Mouse (Mus musculus): ENCODE results near the gene Pfas.
"Not testable (repeated sequence)": the region's sequence is repeated elsewhere in the genome, so short reads cannot be mapped to it uniquely, and the experiment has no call there.

Pfas gene

GRCm38 (mm10) chr11:68970232-68970631 is 38.0 kb downstream of the Pfas start:
- no peak for DNase-seq (ENCODE audit: low spot score in 2 of 2)

DNA sequence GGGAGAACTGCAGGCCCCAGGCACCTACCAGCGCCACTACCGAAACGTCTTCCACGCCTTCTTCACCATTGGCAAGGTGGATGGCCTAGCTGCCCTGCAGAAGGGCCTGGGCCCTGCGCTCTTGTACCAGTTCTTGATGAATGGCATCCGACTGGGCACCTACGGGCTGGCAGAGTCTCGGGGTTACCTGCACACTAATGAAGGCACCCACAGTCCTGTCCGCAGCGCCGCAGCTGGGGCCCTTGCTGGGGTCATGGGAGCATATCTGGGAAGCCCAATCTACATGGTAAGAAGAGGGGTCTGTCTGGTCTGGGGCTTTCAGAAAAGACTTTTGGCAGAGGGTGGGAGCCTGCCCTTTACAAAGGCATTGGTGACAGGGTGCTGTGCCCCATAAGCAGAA is 39.5 kb downstream of the Pfas start:
- DNase-seq (ENCODE audit: low spot score in 2 of 2), result no peak

DNA sequence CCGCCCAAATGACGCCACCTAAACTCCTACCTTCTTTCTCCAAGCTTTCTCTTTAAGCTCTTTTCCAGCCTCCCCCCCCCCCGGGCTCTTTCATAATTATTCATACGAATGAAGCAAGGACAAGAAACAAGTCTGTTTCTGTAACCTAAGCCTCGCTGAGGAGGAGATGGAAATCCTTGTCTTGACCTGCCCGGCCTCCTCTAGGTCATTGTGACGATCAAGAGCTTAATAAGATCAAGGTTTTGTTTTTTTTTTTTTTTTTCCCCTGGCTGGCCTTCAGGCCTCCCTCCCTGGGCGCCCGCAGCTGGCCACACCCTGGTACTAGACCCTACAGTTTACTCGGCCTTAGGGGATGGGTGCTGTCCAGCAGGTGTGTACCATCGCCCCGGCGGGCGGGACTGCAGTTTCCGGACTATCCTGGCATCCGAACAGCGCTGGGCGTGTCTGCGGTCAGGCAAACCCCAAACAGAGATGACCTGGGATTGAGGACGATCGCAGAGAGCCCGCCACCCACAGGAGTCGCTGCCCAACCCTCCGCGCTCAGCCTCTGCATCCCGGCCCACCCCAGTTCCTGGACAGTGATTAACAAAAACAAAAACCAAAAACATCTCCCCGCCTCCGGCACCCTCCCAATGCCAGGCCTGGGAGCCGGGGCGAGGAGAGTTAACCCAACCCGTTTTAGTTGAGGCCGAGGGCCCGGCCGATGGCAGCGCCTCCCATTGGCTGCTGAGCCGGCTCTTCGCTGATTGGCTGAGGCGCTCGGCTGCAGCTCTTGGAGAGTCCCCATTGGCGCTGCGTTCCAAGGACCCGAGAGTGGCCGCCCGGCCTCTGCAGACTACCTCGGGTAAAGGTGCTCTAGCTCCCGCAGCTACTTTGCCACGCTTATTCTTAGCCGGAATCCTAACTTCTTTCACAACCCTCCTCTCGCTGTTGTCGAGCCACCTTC is 40.6 kb downstream of the Pfas start, which contains the start of gene Slc25a35:
Gene Slc25a35 (plus strand): TSS at position 795 of the 946 bp plus-strand sequence.
- DNase-seq (ENCODE audit: low spot score in 2 of 2), result peak; percentile 85 to 88

DNA sequence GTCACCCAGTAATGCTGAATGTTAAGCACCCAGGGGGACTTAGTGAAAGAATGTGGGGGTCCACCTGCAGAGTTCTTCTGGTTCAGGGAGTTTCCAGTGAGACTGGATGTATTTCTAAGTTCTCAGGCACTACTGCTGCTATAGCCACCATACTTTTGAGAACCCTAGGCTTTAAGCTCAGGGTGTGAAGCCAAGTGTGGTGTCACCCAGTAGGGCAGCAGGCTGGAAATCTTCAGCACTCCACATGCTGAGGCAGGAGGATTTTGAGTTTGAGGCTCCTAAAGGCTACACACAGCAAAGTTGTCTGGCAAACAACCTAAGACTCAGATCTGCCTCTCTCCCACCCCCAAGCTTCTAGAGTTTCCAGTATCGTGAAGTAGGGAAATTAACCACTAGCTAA is 41.7 kb downstream of the Pfas start:
- no peak for DNase-seq (ENCODE audit: low spot score in 2 of 2)

DNA sequence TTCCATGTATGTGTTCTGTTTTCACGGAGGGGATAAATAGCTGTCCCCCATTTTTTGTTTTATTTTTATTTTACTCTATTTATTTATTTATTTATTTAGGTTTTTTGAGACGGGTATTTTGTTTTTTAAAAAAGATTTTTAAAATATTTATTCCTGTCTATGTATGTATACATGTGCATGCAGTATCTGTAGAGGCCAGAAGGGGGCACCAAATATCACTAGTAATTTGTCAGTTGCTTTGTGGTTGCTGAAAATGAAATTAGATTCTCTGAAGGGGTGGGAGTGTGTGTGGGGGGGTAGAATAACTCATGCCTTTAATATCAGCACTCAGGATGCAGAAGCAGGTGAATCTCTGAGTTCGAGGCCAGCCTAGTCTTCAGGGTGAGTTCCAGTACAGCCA is 42.4 kb downstream of the Pfas start:
- no peak for DNase-seq (ENCODE audit: low spot score in 2 of 2)

- no peak for DNase-seq (ENCODE audit: low spot score in 2 of 2)
These were observed 43.2 kb downstream of the Pfas start for GRCm38 (mm10) chr11:68965050-68965449.

GRCm38 (mm10) chr11:68963405-68963804 is 44.9 kb downstream of the Pfas start:
- DNase-seq (ENCODE audit: low spot score in 2 of 2), result no peak

DNA sequence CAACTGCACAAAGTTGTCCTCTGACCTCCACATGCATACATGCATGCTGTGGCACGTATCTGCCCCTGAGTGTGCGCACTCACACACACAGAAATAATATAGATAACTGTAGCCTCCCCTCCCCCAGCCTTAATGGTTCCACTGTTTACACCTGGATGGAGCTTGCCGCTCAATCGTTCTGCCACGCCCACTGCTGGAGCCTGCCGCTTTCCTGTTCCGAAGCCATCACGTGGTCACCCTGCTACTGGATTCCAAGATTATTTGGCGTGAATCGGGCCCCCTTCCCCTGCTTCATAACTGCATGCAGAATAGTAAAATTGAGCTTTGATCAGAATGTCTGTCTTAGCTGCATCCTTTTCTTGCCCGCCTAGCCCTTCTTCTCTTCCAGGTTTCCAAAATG is 46.1 kb downstream of the Pfas start:
- not testable (repeated sequence) for DNase-seq (ENCODE audit: low spot score in 2 of 2)

- no peak for DNase-seq (ENCODE audit: low spot score in 2 of 2)
These were observed 46.7 kb downstream of the Pfas start for GRCm38 (mm10) chr11:68961596-68961995.

DNA sequence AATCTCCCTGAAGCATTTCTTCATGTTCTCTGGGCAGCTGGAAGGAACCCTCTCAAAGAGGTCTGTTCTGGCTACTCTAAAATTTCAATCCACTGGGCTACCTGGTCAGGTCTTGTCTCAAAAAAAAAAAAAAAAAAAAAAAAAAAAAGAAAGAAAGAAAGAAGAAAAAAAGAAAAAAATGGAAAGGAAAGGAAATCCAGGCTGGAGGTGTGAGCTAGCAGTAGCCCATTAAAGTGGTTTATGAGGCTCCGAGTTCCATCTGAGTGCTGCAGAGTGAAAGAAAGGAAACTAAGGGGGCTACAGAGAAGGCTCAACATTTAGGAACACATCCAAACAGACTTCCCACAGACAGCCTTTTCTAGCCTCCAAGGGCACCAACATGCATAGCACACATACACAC is 50.3 kb downstream of the Pfas start:
- DNase-seq (ENCODE audit: low spot score in 2 of 2), result no peak

- no peak for DNase-seq (ENCODE audit: low spot score in 2 of 2)
These were observed 51.0 kb downstream of the Pfas start, which contains the start of gene Arhgef15 for GRCm38 (mm10) chr11:68957308-68957707. Gene Arhgef15, minus strand, starts transcription at chr11:68957480.

DNA sequence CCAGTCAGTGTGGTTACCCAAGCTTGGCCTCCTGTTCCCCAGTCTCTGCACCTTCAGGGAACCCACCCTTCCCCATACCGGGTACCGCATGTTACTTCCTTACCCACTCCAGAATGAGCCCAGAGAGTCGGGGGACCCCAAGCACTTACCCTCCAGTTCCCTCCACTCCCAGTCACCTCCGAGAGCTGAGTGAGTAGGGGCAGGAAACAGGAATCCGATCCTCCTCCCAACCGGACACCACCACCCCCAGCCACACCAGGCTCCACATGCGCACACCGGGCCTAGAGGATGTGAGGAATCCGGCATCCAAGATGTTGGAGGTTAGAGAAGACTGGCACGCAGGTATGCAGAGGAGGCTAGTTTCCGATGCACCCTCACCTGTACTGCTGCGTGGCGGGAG is 51.6 kb downstream of the Pfas start:
- no peak for DNase-seq (ENCODE audit: low spot score in 2 of 2)

GRCm38 (mm10) chr11:68956107-68956506 is 52.2 kb downstream of the Pfas start:
- no peak for DNase-seq (ENCODE audit: low spot score in 2 of 2)

DNA sequence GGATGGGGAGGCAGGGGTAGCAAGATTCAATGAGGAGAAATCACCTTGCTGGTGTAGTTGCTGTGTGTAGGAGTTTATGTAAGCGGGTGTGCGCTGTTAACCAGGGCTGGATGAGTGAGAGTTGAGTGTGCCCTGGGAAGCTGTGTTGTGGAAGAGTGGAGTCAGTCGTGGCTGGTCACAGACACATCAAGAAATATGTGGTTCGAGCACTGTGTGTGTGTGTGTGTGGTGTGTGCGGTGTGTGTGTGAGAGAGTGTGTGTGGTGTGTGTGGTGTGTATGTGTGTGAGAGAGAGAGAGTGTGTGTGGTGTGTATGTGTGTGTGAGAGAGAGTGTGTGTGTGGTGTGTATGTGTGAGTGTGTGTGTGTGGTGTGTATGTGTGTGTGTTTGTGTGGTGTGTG is 52.8 kb downstream of the Pfas start:
- no peak for DNase-seq (ENCODE audit: low spot score in 2 of 2)

GRCm38 (mm10) chr11:68954408-68954807 is 53.9 kb downstream of the Pfas start:
- no peak for DNase-seq (ENCODE audit: low spot score in 2 of 2)

DNA sequence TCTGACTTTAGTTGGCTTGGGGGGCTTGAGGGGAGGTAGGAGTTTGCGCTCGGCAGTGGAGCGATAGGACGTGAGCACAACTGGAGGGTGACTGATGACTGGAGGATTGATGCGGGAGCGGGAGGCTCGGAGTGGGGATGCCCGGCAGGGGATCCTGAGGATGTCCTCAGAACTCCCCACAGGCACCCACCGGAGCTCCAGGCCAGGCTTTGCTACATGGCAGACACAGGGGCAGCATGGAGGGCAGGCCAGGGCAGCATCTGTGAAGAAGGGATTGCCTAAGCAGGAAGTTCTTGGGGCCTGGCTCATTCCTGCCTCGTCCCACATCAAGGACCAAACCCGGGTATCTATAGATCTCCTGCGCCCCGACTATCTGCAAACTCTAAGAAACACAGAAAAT is 54.4 kb downstream of the Pfas start:
- DNase-seq (ENCODE audit: low spot score in 2 of 2), result no peak

DNA sequence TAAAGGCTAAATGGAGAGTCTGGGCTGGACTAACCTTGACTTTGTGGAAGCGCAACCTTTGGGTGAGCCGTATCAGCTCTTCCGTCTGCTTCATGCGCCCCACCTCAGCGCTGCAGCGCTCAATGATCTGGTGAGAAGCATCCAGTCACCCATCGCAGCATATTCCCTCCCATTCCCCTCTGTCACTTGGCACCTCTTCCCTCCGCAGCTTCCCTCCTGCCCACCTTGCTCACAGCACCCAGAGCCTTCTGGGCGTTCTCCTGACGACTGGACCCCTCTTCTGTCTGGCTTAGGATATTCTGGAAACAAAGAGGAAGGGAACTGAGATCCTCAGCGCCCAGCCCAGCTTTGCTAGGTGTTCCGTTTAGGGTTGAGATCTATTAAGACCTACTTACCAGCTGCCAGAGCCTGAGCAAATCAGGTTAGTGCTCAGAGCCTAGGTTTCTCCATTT is 60.7 kb downstream of the Pfas start:
- no peak for DNase-seq (ENCODE audit: low spot score in 2 of 2)

DNA sequence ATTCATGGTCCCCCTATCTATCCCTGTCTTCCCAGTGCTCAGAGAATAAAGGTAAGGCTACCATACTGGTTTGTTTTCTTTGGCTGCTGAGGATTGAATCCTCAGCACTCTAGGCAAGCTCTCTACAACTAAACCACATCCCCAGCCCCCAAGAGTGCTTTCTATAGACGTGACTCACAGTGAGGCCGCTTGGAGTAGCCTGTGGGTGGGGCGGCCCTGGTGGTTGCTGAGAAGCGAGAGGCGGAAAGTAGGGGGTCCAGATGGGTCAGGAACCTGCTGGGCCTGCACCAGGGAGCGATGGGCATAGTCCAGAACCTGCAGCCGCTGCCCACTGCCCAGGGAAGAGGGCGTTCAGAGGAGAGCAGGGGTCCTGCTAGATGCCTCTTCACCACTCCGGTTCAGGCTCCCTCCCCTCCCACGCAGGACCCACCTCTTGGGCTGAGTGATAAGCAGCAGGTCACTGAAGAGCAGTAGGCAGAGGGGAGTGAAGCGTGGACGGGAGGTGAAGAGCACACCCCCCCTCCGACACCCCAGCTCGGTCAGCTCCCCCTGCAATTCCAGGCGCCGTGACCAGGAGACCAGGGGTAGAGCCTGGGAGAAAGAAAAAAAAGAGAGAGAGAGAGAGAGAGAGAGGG is 61.3 kb downstream of the Pfas start:
- DNase-seq (ENCODE audit: low spot score in 2 of 2), result no peak

DNA sequence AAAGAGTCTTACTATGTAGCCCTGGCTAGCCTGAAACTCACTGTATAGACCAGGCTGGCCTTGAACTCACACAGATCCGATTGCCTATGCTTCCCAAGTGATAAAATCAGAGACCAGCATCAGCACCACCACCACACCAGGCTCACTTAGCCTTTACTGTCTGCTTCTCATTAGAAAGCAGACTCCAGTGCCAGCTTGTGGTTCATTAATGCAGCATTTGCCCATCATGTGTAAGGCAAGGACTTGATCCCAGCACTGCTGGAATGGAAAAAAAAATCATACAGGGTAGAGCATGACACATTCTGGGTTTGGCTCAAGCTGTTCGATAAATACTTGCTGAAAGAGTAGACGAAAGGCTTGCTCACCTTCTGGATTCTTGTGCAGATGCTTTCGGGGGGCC is 62.3 kb downstream of the Pfas start:
- DNase-seq (ENCODE audit: low spot score in 2 of 2), result no peak

DNA sequence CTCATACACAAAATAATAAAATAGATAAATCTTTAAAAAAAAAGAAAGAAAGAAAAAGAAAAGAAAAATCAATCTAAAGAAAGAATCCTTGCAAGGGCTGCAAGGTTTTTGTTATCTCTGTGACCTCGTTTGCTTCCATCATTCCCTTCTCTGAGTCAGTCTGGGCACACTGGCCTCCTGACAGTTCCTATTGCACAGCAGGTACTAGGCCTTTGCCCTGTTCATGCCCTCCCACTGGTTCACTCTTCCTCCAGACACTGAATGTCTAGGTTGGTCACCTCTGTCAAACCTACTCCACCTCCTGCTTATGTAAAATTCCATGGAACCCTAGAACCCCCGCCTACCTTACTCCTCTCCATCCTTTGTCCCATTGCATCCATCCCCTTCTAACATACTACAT is 63.0 kb downstream of the Pfas start:
- DNase-seq (ENCODE audit: low spot score in 2 of 2), result no peak

- DNase-seq (ENCODE audit: low spot score in 2 of 2), result no peak
These were observed 65.5 kb downstream of the Pfas start for GRCm38 (mm10) chr11:68942731-68943130.

GRCm38 (mm10) chr11:68940516-68940915 is 67.7 kb downstream of the Pfas start:
- no peak for DNase-seq (ENCODE audit: low spot score in 2 of 2)
